Mouse (Mus musculus) liver, adult 2 months (tissue): Measurements from ENCODE around the gene Scarb1. TPM values are rescaled to one million over a fixed set of nuclear protein-coding genes. Genes with fewer than 3 reads are reported as not detected.
A peak's percentile ranks its signal among the peaks of the same experiment; 100 is the strongest.

Experiments used
- DNase-seq: peaks from one replicate; pipeline ENCODE4 v3.0.0-alpha.2; 2011; ENCODE audit warnings: low read depth, low spot score; ENCODE audit errors: extremely low read depth
- H3K27ac ChIP-seq: fragments of 200-500 bp; replicated peaks from 2 replicates; pipeline ENCODE4 v1.5.1; 2012; ENCODE audit warnings: low read depth, mild to moderate bottlenecking, control low read depth, inconsistent platforms, low read length; ENCODE audit not compliant: insufficient read depth
- H3K27me3 ChIP-seq: fragments of 200-500 bp; 2 replicates; pipeline ENCODE4 v1.6.1; 2012; ENCODE audit warnings: mild to moderate bottlenecking, moderate library complexity, low read length, inconsistent platforms; ENCODE audit not compliant: control insufficient read depth, insufficient read depth
- H3K36me3 ChIP-seq: fragments of 200-500 bp; 2 replicates; pipeline ENCODE4 v1.6.1; 2012; ENCODE audit warnings: low read length, inconsistent platforms; ENCODE audit not compliant: control insufficient read depth, insufficient read depth
- H3K4me1 ChIP-seq: fragments of 200-500 bp; 2 replicates; pipeline ENCODE4 v1.6.1; 2011; ENCODE audit warnings: low read length; ENCODE audit not compliant: control insufficient read depth, insufficient read depth
- H3K4me3 ChIP-seq: fragments of 200-500 bp; 2 replicates; pipeline ENCODE4 v1.5.1; 2011; ENCODE audit warnings: low read depth, mild to moderate bottlenecking, control low read depth, low read length, moderate library complexity; ENCODE audit not compliant: insufficient read depth
- H3K79me2 ChIP-seq: fragments of 200-500 bp; 2 replicates; pipeline ENCODE4 v1.6.1; 2012; ENCODE audit warnings: inconsistent platforms, mild to moderate bottlenecking, low read length, moderate library complexity; ENCODE audit not compliant: control insufficient read depth, insufficient read depth
- H3K9ac ChIP-seq: fragments of 200-500 bp; 2 replicates; pipeline ENCODE4 v1.6.1; 2012; ENCODE audit warnings: low read depth, mild to moderate bottlenecking, control low read depth, inconsistent platforms, low read length
- CTCF ChIP-seq: fragments of 200-500 bp; IDR thresholded peaks from 2 replicates; pipeline ENCODE4 v1.5.1; 2011; ENCODE audit warnings: low read depth, low read length, control low read depth
- POLR2A ChIP-seq: fragments of 200-500 bp; IDR thresholded peaks from 2 replicates; pipeline ENCODE4 v1.6.1; 2011; ENCODE audit warnings: low read length, control low read depth; ENCODE audit not compliant: insufficient read depth; ENCODE audit errors: extremely low read depth
- WGBS: fragments of 180-500 bp; shearing (Covaris S2); methylation state at CpG from one replicate; pipeline ENCODE4 v1.1.7; 2018; 5-methylcytosine and 5-hydroxymethylcytosine counted together
- polyA plus RNA-seq: library from polyadenylated mRNA; depleted of rRNA; stranded (reverse); fragments of >200 nt; gene quantifications from 2 replicates; pipeline ENCODE4 v1.2.3, GENCODE M21; 2012
- total RNA-seq: library from RNA; depleted of rRNA; stranded (reverse); fragments of >200 nt; gene quantifications from 2 replicates; pipeline ENCODE4 v1.2.3, GENCODE M21; 2014

The Scarb1 gene
- total and polyA plus RNA-seq, 2 experiments: 72.4 to 189 TPM

GRCm38 (mm10) chr5:125243928-125244327 lies 97.0 kb downstream of the Scarb1 start:
- H3K27ac ChIP-seq: no peak overlapping the region
- no peak for DNase-seq
- H3K4me1 ChIP-seq: peaks cover 3% of the 10 kb centered on the region
- TF ChIP-seq CTCF (no peak), POLR2A (no peak)
- WGBS: 83% methylated on average over 6 of the region's 6 CpGs
- H3K4me3 ChIP-seq: no peak overlapping the region
- no peaks in the 10 kb centered on the region for H3K27me3 ChIP-seq
- no peaks in the 10 kb centered on the region for H3K36me3 ChIP-seq
- H3K9ac ChIP-seq: no peak overlapping the region
- H3K79me2 ChIP-seq: no peaks in the 10 kb centered on the region

GRCm38 (mm10) chr5:125242111-125242510 lies 98.8 kb downstream of the Scarb1 start:
- Histone ChIP-seq H3K9ac (no peak overlapping the region), H3K27me3 (no peaks in the 10 kb centered on the region), H3K4me1 (peaks cover 3% of the 10 kb centered on the region), H3K4me3 (no peak overlapping the region), H3K79me2 (no peaks in the 10 kb centered on the region), H3K36me3 (no peaks in the 10 kb centered on the region), H3K27ac (no peak overlapping the region; the same call in 1 of the 2 replicates)
- WGBS: 35% methylated on average over 7 of the region's 7 CpGs
- peak; percentile 76 for DNase-seq
- TF ChIP-seq CTCF (peak; percentile 18; the same call in 1 of the 2 replicates), POLR2A (no peak)

GRCm38 (mm10) chr5:125241627-125242026 lies 99.3 kb downstream of the Scarb1 start:
- DNase-seq: no peak
- H3K4me3 ChIP-seq: no peak overlapping the region

GRCm38 (mm10) chr5:125240124-125240781 lies 100.6 kb downstream of the Scarb1 start:
- Histone ChIP-seq H3K27ac (no peak overlapping the region), H3K79me2 (no peaks in the 10 kb centered on the region), H3K9ac (no peak overlapping the region), H3K36me3 (no peaks in the 10 kb centered on the region), H3K4me3 (no peak overlapping the region), H3K27me3 (no peaks in the 10 kb centered on the region), H3K4me1 (peaks cover 3% of the 10 kb centered on the region)
- TF ChIP-seq CTCF (no peak), POLR2A (no peak)
- DNase-seq: no peak
- WGBS: 59% methylated on average over 6 of the region's 6 CpGs

More at GRCm38 (mm10) chr5:125241627-125242026, 99.3 kb downstream of the Scarb1 start:
- H3K27ac ChIP-seq: no peak overlapping the region; the same call in 1 of the 2 replicates
- H3K36me3 ChIP-seq: no peaks in the 10 kb centered on the region
- no peaks in the 10 kb centered on the region for H3K79me2 ChIP-seq
- peaks cover 3% of the 10 kb centered on the region for H3K4me1 ChIP-seq
- H3K27me3 ChIP-seq: no peaks in the 10 kb centered on the region
- H3K9ac ChIP-seq: no peak overlapping the region
- TF ChIP-seq CTCF (no peak), POLR2A (no peak)
- WGBS: 45% methylated on average over 7 of the region's 7 CpGs

- no peak for TF ChIP-seq POLR2A
- no peak for DNase-seq
- Histone ChIP-seq H3K36me3 (no peaks in the 10 kb centered on the region), H3K79me2 (no peaks in the 10 kb centered on the region), H3K27ac (no peak overlapping the region), H3K9ac (no peak overlapping the region), H3K4me1 (no peaks in the 10 kb centered on the region), H3K27me3 (no peaks in the 10 kb centered on the region), H3K4me3 (no peak overlapping the region)
- WGBS: 72% methylated on average over 6 of the region's 6 CpGs
Measured at GRCm38 (mm10) chr5:125235874-125236273, 105.0 kb downstream of the Scarb1 start.

GRCm38 (mm10) chr5:125235398-125235797 lies 105.5 kb downstream of the Scarb1 start:
- no peaks in the 10 kb centered on the region for H3K36me3 ChIP-seq
- H3K27me3 ChIP-seq: no peaks in the 10 kb centered on the region
- no peaks in the 10 kb centered on the region for H3K4me1 ChIP-seq
- no peak overlapping the region for H3K4me3 ChIP-seq
- H3K27ac ChIP-seq: no peak overlapping the region
- H3K79me2 ChIP-seq: no peaks in the 10 kb centered on the region
- 0 out of 2 replicates have a peak, but pooled peaks have one; percentile 11 for TF ChIP-seq CTCF
- TF ChIP-seq POLR2A: no peak
- WGBS: 95% methylated on average over 3 of the region's 3 CpGs
- peak; percentile 14 for DNase-seq
- H3K9ac ChIP-seq: no peak overlapping the region
